Mouse (Mus musculus): ENCODE measurements around the gene Tex30.

The Tex30 gene

DNA sequence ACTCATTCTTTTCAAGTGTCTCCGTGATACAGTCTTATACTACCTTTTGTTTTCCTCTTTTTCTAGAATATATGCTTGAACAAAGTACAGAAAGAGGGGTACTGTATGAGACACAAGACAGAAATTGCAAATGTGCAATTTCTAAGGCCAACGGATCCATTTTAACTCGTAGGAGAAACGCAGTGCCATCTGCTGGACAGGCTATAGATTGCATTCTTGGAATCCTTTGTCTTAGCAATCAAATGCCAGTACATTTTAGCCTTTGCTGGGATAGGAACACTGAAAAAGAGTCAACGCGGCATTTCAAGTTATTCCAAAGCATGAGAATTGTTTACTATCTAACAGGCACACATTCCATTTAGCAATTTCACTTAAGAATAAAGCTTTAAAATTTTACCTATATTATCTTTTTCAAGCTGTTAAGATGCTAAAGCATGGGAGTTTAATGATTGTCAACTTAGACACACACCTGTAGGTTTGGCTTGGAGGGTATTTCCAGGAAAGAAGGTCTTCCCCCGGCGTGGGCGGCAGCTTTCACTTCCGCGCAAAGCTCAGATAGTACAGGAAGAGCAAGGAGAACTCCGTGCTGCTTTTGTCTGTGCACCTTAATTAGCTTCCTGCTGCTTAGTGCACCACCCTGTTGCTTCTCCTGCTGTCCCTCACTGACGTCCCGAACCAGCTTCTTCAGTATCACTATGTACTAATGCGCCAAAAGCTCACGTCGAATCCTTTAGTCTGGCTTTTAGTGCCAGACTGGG, 60.3 kb downstream of the Tex30 start:
- peak; percentile 35 for DNase-seq
